Mouse (Mus musculus) limb, embryonic 13.5 days (tissue): ENCODE results near the gene Phlpp1. TPM values are rescaled to one million over a fixed set of nuclear protein-coding genes. Genes with fewer than 3 reads are reported as not detected.

Experiments
- ATAC-seq: fragments of 200-750 bp; cut with Nextera tagmentation; 2 replicates; pipeline ENCODE4 v1.8.0; 2017; ENCODE audit warnings: low read depth, moderate number of reproducible peaks, moderate TSS enrichment; ENCODE audit not compliant: low FRiP score
- H3K27ac ChIP-seq: fragments of 300-500 bp; sonication (generic); 2 replicates; pipeline ENCODE4 v1.5.1; 2015; ENCODE audit warnings: inconsistent platforms, mild to moderate bottlenecking, moderate library complexity
- H3K27me3 ChIP-seq: fragments of 300-500 bp; sonication (generic); 2 replicates; pipeline ENCODE4 v1.6.1; 2015; ENCODE audit warnings: mild to moderate bottlenecking, inconsistent platforms
- H3K36me3 ChIP-seq: fragments of 300-500 bp; sonication (generic); 2 replicates; pipeline ENCODE4 v1.6.1; 2015; ENCODE audit warnings: inconsistent platforms, mild to moderate bottlenecking, moderate library complexity
- H3K4me1 ChIP-seq: fragments of 300-500 bp; sonication (generic); 2 replicates; pipeline ENCODE4 v1.6.1; 2015; ENCODE audit warnings: inconsistent platforms
- H3K4me2 ChIP-seq: fragments of 300-500 bp; sonication (generic); replicated peaks from 2 replicates; pipeline ENCODE4 v1.6.1; 2015; ENCODE audit warnings: inconsistent platforms, mild to moderate bottlenecking, moderate library complexity
- H3K4me3 ChIP-seq: fragments of 300-500 bp; sonication (generic); 2 replicates; pipeline ENCODE4 v1.5.1; 2015; ENCODE audit warnings: moderate library complexity, mild to moderate bottlenecking, inconsistent platforms
- H3K9ac ChIP-seq: fragments of 300-500 bp; sonication (generic); 2 replicates; pipeline ENCODE4 v1.6.1; 2015; ENCODE audit warnings: mild to moderate bottlenecking, inconsistent platforms
- H3K9me3 ChIP-seq: fragments of 300-500 bp; sonication (generic); 2 replicates; pipeline ENCODE4 v1.6.1; 2016; ENCODE audit warnings: inconsistent platforms
- WGBS: fragments of 180-500 bp; shearing (Covaris S2); methylation state at CpG from one replicate; pipeline ENCODE4 v1.1.7; 2015; 5-methylcytosine and 5-hydroxymethylcytosine counted together
- polyA plus RNA-seq: library from polyadenylated mRNA; unstranded; fragments of >200 nt; fragmentation: Nextera tagmentation; extraction: Ambion mirVana; gene quantifications from 2 replicates; pipeline ENCODE4 v1.2.1, GENCODE M21; 2015

Gene Phlpp1
- polyA plus RNA-seq, 1 experiment from 2014 or later = 3.7 TPM

- no peaks in the 10 kb centered on the region for H3K27me3 ChIP-seq
- ATAC-seq = no peak
- H3K36me3 ChIP-seq = no peaks in the 10 kb centered on the region
- no peak overlapping the region for H3K9ac ChIP-seq
- peaks cover 23% of the 10 kb centered on the region for H3K4me1 ChIP-seq
- WGBS = 79% methylated on average over 5 of the region's 5 CpGs
- no peak overlapping the region for H3K4me2 ChIP-seq
- no peak overlapping the region for H3K4me3 ChIP-seq
- no peak overlapping the region for H3K27ac ChIP-seq
- H3K9me3 ChIP-seq = no peaks in the 10 kb centered on the region
Observed at GRCm38 (mm10) chr1:106169741-106170265, 1.7 kb upstream of the Phlpp1 start.

- Histone ChIP-seq H3K9ac (peak overlapping the region; percentile 88), H3K9me3 (no peaks in the 10 kb centered on the region), H3K27me3 (no peaks in the 10 kb centered on the region), H3K4me1 (peaks cover 38% of the 10 kb centered on the region), H3K27ac (no peak overlapping the region), H3K4me3 (peak overlapping the region; percentile 88), H3K36me3 (no peaks in the 10 kb centered on the region), H3K4me2 (peak overlapping the region; percentile 82)
- WGBS = under 1% methylated on average over 73 of the region's 77 CpGs
- ATAC-seq = no peak
Observed at GRCm38 (mm10) chr1:106172301-106172930, 864 bp downstream of the Phlpp1 start.

DNA sequence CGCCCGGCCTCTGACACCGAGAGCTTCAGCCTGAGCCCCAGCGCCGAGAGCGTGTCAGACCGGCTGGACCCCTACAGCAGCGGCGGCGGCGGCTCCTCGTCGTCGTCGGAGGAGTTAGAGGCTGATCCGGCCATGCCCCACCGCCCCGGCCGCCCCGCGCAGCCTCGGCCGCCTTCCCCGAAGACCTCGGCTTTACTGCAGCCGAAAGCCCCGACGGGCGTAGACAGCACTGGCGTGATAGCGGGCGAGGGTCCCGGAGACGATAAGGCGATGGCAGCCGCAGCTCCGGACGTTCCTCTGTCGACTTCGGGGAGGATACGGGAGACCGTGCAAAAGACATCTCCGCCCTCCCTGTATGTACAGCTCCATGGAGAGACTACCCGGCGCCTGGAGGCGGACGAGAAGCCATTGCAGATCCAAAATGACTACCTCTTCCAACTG, 1.4 kb downstream of the Phlpp1 start:
- peaks cover 42% of the 10 kb centered on the region for H3K4me1 ChIP-seq
- no peaks in the 10 kb centered on the region for H3K36me3 ChIP-seq
- H3K27me3 ChIP-seq = no peaks in the 10 kb centered on the region
- peak overlapping the region; percentile 88 for H3K9ac ChIP-seq
- no peak for ATAC-seq
- no peaks in the 10 kb centered on the region for H3K9me3 ChIP-seq
- peak overlapping the region; percentile 88 for H3K4me3 ChIP-seq
- peak overlapping the region; percentile 82 for H3K4me2 ChIP-seq
- 3% methylated on average over 30 of the region's 47 CpGs for WGBS
- no peak overlapping the region for H3K27ac ChIP-seq

- Histone ChIP-seq H3K27me3 (no peaks in the 10 kb centered on the region), H3K4me2 (peak overlapping the region; percentile 82), H3K9ac (peak overlapping the region; percentile 88), H3K36me3 (no peaks in the 10 kb centered on the region), H3K4me1 (peaks cover 47% of the 10 kb centered on the region), H3K9me3 (no peaks in the 10 kb centered on the region), H3K4me3 (peak overlapping the region; percentile 88), H3K27ac (no peak overlapping the region)
- no peak for ATAC-seq
- WGBS = 55% methylated on average over 9 of the region's 9 CpGs
Observed at GRCm38 (mm10) chr1:106173621-106174156, 2.1 kb downstream of the Phlpp1 start.

DNA sequence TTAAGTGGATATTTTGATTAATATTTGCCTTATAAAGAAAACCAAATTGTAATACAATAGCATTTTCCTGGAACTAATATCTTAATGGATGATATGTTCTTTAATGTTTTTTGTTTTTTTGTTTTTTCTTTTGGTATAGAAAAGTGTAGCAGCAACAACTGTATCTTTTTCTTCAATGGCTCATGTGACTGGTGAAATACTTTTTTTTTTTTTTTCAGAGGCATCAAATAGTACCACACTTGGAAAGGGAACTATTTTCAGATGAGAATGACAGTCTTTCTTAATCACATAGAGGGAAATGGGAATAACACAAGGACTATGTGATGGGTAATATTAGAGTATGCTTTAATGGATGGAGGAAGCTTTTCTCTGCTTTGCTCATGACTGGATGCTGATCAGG, 3.0 kb downstream of the Phlpp1 start:
- ATAC-seq = no peak
- no peak overlapping the region for H3K9ac ChIP-seq
- H3K27ac ChIP-seq = no peak overlapping the region
- no peaks in the 10 kb centered on the region for H3K9me3 ChIP-seq
- peaks cover 47% of the 10 kb centered on the region for H3K4me1 ChIP-seq
- peak overlapping the region; percentile 82 for H3K4me2 ChIP-seq
- no peaks in the 10 kb centered on the region for H3K27me3 ChIP-seq
- no peak overlapping the region for H3K4me3 ChIP-seq
- H3K36me3 ChIP-seq = no peaks in the 10 kb centered on the region

DNA sequence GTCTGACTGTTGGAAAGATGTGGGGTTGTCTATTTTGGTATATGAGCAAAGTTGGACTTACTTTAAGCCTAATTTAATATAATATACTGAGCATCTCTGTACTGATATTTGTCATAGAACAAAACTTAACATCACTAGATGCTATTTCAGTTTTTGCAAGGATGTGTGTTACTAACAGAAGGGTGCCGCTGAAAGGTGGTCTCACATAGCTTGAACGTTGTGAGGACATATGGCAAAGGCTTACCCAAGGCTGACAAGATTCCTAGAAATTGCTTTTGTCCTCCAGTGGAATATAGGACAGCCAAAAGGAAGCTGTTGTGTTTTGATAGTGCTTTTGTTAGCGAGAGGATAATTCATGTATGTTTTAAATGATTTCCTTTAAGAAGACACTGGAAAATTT, 3.8 kb downstream of the Phlpp1 start:
- Histone ChIP-seq H3K4me3 (no peak overlapping the region; the same call in 1 of the 2 replicates), H3K36me3 (no peaks in the 10 kb centered on the region), H3K9ac (no peak overlapping the region), H3K9me3 (no peaks in the 10 kb centered on the region), H3K4me1 (peaks cover 46% of the 10 kb centered on the region), H3K27me3 (no peaks in the 10 kb centered on the region), H3K27ac (no peak overlapping the region), H3K4me2 (peak overlapping the region; percentile 44)
- ATAC-seq = no peak
- 76% methylated on average over 3 of the region's 3 CpGs for WGBS

DNA sequence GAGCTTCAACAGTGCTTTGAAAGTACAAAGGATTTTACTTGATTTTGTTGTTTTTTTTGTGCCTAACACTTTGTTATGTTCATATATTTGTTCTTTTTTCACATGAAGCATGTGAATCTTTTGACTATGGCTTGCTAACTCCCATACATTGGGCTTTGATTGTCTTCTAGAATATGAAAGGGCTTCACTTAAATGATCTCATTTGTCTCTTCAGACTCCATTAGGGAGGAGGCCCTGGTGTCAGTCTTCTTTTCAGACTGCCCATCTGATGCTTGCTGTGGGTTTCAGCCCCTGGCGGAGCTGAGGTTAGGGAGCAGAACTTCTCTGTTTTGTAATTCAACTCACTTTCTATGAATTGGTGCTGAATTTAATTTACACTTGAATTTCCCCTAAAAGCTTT, 5.2 kb downstream of the Phlpp1 start:
- no peaks in the 10 kb centered on the region for H3K9me3 ChIP-seq
- peaks cover 41% of the 10 kb centered on the region for H3K4me1 ChIP-seq
- H3K27me3 ChIP-seq = no peaks in the 10 kb centered on the region
- H3K27ac ChIP-seq = no peak overlapping the region
- no peak overlapping the region for H3K9ac ChIP-seq
- H3K36me3 ChIP-seq = no peaks in the 10 kb centered on the region
- no peak overlapping the region for H3K4me2 ChIP-seq
- H3K4me3 ChIP-seq = no peak overlapping the region
- ATAC-seq = no peak
- 51% methylated on average over 1 of the region's 1 CpGs for WGBS

DNA sequence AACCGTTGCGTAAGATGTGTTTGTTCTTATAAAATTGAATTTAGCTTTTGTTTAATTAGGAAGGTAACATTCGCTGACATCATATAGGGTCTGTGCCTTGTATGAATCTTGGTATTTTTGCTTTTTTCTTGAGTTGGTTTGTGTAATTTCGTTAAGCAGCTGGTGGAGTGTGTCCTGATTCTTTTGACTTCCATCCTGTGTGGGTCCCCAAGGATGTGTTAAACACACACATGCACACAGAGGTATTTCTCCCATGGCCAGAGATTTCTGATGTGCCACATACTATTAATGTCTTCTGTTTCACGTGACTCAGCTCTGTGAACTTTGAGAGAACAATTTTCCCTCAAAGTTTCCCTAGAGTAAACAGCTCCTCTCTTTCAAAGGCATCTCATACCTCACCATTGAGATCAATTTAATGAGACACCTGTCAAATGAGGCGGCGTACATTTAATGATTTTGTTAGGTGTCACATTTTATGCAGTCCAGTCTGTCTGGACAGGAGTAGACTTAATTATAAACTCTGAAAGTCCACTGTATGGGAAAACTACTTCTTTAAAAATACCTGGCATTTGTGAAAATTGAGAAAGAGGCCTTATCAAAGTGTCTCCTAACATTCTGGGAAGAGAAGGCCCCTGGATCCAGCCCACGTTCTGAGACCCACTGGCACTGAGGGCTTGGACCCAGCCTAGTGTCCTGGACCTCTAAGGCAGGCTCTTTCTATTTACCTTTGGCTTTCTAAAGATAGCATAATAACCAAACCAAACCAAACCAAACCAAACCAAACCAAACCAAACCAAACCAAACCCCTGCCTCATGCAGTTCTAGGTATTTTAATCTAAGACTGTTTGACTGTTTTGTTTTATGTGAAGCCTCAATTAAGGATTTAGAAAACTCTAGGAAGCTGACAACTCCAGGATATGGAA, 6.6 kb downstream of the Phlpp1 start:
- ATAC-seq = no peak
- peaks cover 37% of the 10 kb centered on the region for H3K4me1 ChIP-seq
- no peak overlapping the region for H3K27ac ChIP-seq
- H3K9me3 ChIP-seq = no peaks in the 10 kb centered on the region
- H3K4me2 ChIP-seq = no peak overlapping the region
- no peaks in the 10 kb centered on the region for H3K27me3 ChIP-seq
- no peaks in the 10 kb centered on the region for H3K36me3 ChIP-seq
- no peak overlapping the region for H3K4me3 ChIP-seq
- WGBS = 63% methylated on average over 8 of the region's 8 CpGs
- no peak overlapping the region for H3K9ac ChIP-seq

GRCm38 (mm10) chr1:106183701-106184100, 12.1 kb downstream of the Phlpp1 start:
- Histone ChIP-seq H3K9me3 (no peaks in the 10 kb centered on the region), H3K27ac (no peak overlapping the region), H3K27me3 (no peaks in the 10 kb centered on the region), H3K4me2 (no peak overlapping the region), H3K4me3 (no peak overlapping the region), H3K36me3 (no peaks in the 10 kb centered on the region), H3K9ac (no peak overlapping the region), H3K4me1 (peaks cover 20% of the 10 kb centered on the region)
- WGBS = 96% methylated on average over 2 of the region's 2 CpGs
- no peak for ATAC-seq

GRCm38 (mm10) chr1:106184780-106185460, 13.4 kb downstream of the Phlpp1 start:
- no peak for ATAC-seq
- H3K4me1 ChIP-seq = peaks cover 20% of the 10 kb centered on the region
- WGBS = 46% methylated on average over 4 of the region's 4 CpGs
- no peaks in the 10 kb centered on the region for H3K9me3 ChIP-seq
- no peak overlapping the region for H3K4me2 ChIP-seq
- H3K4me3 ChIP-seq = no peak overlapping the region
- no peaks in the 10 kb centered on the region for H3K36me3 ChIP-seq
- no peaks in the 10 kb centered on the region for H3K27me3 ChIP-seq
- H3K9ac ChIP-seq = no peak overlapping the region
- H3K27ac ChIP-seq = peak overlapping the region; percentile 17; the same call in 1 of the 2 replicates

GRCm38 (mm10) chr1:106185461-106185924, 13.9 kb downstream of the Phlpp1 start:
- H3K4me1 ChIP-seq = peaks cover 20% of the 10 kb centered on the region
- H3K9me3 ChIP-seq = no peaks in the 10 kb centered on the region
- H3K4me3 ChIP-seq = no peak overlapping the region
- no peaks in the 10 kb centered on the region for H3K36me3 ChIP-seq
- no peak overlapping the region for H3K4me2 ChIP-seq
- no peak for ATAC-seq
- WGBS = 40% methylated on average over 2 of the region's 2 CpGs
- H3K27ac ChIP-seq = peak overlapping the region; percentile 17; the same call in 1 of the 2 replicates
- no peaks in the 10 kb centered on the region for H3K27me3 ChIP-seq
- no peak overlapping the region for H3K9ac ChIP-seq
